Mouse (Mus musculus): Measurements from ENCODE around the gene Tff1. TPM values are rescaled to one million over a fixed set of nuclear protein-coding genes. Genes with fewer than 3 reads are reported as not detected.

Tff1 gene
- total RNA-seq (2014; fragmentation: Nextera tagmentation) (not detected in 2 replicates), total RNA-seq (2017) (not detected in 2 replicates)

- no peak for ATAC-seq (replicated peaks; ENCODE audit: low FRiP score, low TSS enrichment, poor library complexity, severe bottlenecking)
Measured at GRCm38 (mm10) chr17:31165127-31165526, at the start of gene Tff1. TSS of gene Tff1 (minus strand) at chr17:31165277.

GRCm38 (mm10) chr17:31211881-31212280 is 46.8 kb upstream of the Tff1 start:
- no peak for ATAC-seq (replicated peaks; ENCODE audit: low FRiP score, low TSS enrichment, poor library complexity, severe bottlenecking)

DNA sequence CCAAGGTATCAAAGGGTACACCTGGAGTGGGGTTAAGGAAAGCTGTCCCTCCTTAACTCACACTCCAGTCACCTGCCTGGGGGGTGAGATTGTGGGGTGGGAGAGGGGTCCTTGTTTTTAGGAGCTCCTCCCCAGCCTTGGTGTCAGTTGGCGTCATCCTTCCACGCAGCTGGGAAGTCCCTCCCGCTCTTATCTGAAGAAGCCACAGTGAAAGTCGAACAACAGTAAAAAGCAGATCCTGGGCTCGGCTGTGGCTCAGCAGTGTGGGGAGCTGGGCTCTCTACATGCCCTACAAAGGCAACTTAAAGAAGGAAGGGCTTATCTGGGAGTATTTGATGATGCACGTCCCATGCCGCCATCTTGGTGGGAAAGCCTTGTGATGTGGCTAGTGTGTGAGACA is 45.2 kb upstream of the Tff1 start:
- ATAC-seq (replicated peaks; ENCODE audit: low FRiP score, low TSS enrichment, poor library complexity, severe bottlenecking), result peak; percentile 81

GRCm38 (mm10) chr17:31209376-31209930 is 44.4 kb upstream of the Tff1 start:
- ATAC-seq (replicated peaks; ENCODE audit: low FRiP score, low TSS enrichment, poor library complexity, severe bottlenecking), result no peak

DNA sequence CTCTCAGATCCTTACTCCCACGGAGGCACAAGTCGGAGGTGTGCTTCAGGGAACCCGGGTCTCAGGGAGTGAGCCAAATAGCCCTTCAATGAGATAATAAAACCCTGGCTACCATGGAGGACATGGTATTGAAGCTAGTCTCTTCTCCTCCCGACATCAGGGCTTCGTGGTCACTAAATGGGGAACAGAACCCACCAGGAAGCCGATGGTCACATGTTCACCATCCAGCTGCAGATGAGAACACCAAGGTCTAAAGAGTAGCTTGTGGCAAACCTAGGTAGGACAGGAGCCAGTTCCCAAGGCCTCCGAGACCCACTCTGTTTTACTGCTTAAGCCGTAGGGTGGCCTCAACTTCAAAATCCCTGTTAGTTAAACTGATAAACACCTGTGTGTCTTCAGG is 43.6 kb upstream of the Tff1 start:
- ATAC-seq (replicated peaks; ENCODE audit: low FRiP score, low TSS enrichment, poor library complexity, severe bottlenecking), result no peak

DNA sequence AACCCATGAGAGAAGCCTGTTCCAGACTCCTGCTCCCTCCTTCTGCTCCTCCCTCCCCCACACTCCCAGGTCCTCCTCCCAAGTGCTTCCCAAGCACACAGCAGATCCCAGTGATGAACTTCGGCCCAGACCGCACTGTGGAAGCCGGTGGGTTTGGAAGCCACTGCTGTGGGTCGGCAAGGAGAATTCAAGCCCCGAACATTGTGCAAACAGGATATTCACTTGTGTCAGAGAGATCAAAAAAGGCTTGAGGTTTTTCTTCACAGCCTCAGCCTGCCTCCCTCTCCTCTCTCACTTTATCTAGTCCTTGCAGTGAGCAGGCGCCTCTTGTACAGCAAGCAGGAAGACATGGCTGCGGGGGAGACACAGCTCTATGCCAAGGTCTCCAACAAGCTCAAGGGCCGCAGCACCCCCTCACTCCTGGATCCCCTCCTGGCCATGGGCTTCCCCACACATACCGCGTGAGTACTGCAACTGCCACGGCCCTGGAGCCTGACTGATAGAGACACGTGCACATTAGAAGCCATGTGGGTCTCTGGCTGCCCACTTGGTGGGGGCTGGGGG is 42.8 kb upstream of the Tff1 start, which contains the start of gene Ubash3a:
Gene Ubash3a, plus strand, starts transcription at position 103 of the 564 bp plus-strand sequence.
- peak; percentile 77 for ATAC-seq (replicated peaks; ENCODE audit: low FRiP score, low TSS enrichment, poor library complexity, severe bottlenecking)

DNA sequence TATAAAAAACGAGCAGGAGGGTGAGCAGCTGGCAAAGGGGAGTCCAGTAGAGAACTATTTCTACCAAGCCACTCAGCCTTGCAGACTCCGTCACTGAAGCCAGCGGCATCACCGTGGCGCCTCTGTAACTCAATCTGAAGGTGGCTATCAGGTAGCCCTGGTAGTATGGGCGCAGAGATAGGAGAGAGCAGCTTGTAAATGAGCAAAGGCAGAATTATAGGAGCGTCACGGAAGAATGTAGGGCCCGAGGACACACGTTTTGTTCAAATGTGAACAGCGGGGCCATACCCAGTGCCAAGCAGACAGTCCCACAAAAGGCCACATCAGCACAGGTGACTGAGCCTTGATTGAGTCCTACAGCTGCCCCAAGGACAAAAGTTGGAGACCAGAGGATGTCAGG is 33.8 kb upstream of the Tff1 start, which contains the start of gene Tmprss3:
Gene Tmprss3, minus strand, starts transcription at position 101 of the 400 bp plus-strand sequence.
- no peak for ATAC-seq (replicated peaks; ENCODE audit: low FRiP score, low TSS enrichment, poor library complexity, severe bottlenecking)

- no peak for ATAC-seq (replicated peaks; ENCODE audit: low FRiP score, low TSS enrichment, poor library complexity, severe bottlenecking)
Measured at GRCm38 (mm10) chr17:31196283-31196682, 31.2 kb upstream of the Tff1 start.

DNA sequence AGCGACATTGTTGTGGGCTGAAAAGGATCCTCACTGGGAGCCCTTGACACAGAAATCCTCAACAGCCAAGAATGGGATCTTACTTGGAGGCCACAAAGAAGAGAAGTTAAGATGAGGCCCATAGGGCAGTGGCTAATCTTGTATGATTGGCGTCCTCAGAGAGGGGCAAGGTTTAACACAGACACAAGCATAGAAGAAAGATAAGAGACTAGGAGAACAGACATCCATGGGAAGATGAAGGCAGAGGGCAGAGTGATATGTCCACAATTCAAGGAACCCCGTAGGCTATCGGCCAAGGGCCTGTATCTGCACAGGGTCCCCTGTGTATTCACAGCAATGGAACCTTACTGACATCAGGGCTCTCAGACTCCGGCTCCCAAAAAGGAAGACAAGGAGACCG is 30.1 kb upstream of the Tff1 start:
- peak; percentile 63 for ATAC-seq (replicated peaks; ENCODE audit: low FRiP score, low TSS enrichment, poor library complexity, severe bottlenecking)

DNA sequence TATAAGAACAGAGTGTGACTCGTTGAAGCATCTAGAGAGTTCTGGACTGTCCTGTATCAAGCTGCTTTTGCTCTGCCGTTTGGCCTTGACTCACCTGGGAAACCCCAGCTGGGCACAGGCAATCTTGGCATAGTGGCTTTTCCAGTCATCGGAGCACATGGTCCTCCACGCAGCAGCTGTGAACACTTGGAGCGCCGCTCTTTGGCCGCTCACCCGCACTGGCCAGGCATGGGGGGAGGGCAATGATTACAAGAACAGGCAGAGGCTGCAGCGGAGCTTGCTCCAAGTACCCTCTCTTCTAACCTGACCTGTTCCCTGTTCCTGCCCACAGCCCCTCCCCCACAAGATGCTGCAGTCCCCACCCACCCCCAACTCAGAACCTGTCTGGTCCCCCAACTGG is 28.3 kb upstream of the Tff1 start:
- no peak for ATAC-seq (replicated peaks; ENCODE audit: low FRiP score, low TSS enrichment, poor library complexity, severe bottlenecking)

GRCm38 (mm10) chr17:31192663-31193062 is 27.6 kb upstream of the Tff1 start:
- ATAC-seq (replicated peaks; ENCODE audit: low FRiP score, low TSS enrichment, poor library complexity, severe bottlenecking), result no peak

DNA sequence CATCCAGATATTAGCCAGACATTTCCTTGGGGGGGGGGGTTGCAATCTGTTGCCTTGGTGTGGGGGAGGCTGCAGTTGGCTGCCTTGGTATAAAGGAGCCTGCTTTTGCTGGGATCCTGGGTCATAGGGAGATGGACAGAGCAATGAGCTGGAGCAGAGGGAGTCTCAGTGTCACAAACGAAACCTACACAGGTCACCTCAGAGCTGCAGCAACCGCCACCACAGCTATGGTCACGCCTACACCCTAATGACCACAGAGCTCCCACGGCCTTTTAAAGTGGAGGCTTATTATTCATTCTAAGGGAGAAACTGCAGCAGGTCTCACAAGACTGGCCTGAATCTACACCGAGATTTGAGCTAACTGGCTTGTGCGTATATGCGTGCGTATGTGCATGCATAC is 26.7 kb upstream of the Tff1 start:
- no peak for ATAC-seq (replicated peaks; ENCODE audit: low FRiP score, low TSS enrichment, poor library complexity, severe bottlenecking)

- peak; percentile 89 for ATAC-seq (replicated peaks; ENCODE audit: low FRiP score, low TSS enrichment, poor library complexity, severe bottlenecking)
Measured at GRCm38 (mm10) chr17:31187370-31187769, 22.3 kb upstream of the Tff1 start.

DNA sequence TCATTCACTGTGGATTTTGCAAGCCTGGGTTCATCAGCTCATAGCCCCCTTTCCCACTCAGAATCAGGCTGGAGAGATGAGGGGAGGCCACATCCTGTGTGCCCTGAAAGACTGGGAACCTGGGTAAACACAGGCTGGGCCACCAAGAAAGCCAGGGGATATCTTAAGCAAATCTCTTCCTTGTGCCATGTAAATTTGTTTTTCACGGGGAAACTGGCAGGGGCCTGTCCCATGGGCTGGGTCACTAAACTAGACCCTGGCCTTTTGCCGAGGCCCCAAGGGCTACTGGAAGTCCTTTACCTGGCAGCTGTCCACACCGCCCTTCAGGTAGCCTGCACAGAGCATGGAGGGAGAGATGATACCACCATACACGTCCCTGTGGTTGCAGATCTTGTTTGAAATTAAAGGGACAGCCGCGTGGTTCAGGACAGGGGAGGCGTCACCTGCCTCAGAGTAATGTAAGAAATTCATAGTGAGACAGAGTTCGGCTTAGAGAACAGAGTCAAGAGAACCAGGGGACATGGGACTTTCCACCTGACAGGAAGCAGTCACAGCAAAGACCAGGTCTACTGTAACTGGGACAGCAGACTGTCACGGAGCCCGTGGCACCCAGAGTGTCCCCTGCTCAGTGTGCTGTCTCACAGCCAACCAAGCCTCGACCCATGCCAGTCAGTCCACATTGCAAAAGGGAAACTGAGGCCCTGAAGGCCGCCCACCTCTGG is 19.4 kb upstream of the Tff1 start:
- ATAC-seq (replicated peaks; ENCODE audit: low FRiP score, low TSS enrichment, poor library complexity, severe bottlenecking), result no peak

DNA sequence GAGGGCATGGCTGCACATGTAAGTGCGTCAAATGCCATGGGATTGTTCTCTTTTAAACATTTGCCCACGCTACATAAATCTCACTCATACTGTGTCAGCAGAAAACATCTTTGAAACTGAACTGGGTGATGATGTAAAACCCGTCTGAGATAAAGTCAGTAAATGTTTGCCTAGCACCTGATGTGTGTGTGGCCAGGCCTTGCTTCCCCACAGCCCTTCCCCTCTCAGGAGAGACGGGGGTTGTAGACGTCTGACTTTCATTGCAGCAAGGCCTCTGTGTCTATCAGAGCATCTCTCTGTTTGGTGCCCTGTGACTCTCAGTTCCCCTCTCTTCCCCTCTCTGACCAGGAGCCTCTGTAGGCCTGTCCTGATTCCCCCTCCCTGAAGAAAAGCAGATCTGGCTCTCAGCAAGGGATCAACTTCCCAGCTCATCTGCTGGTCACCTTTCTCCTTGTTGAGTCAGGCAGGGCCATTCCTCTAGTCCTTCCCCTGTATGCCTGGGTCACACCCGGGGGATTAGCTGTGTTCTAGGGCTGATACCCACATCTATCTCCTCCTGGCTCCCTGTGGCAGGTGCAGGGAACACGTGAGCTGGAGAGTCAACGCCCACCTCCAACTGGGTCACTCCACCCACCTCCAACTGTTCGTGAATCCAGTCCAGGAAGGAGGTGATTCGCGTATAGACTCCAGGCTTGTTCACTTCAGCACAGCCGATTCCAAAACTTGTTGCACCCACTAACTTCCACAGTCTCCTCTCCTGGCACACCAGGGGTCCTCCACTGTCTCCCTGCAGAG is 18.3 kb upstream of the Tff1 start:
- ATAC-seq (replicated peaks; ENCODE audit: low FRiP score, low TSS enrichment, poor library complexity, severe bottlenecking), result no peak

GRCm38 (mm10) chr17:31181490-31181889 is 16.4 kb upstream of the Tff1 start:
- no peak for ATAC-seq (replicated peaks; ENCODE audit: low FRiP score, low TSS enrichment, poor library complexity, severe bottlenecking)

DNA sequence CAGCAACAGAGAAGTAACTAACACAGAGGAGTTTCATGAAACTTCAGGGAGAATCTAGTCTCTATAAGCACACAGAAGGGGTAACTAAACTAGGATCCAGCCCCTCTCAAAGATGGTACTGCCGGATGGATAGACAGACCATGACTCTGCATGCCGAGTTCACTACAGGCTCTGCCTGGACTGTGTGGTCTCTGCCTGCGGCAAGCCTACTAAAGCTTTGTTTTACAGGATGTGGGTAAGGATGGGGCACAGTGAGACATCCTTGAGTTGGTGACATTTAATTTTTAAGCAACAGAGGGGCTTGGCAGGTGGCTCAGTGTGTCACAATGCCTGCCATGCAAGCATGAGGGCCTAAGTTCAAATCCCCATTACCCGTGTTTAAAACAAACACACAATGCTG is 11.2 kb upstream of the Tff1 start:
- ATAC-seq (replicated peaks; ENCODE audit: low FRiP score, low TSS enrichment, poor library complexity, severe bottlenecking), result no peak

DNA sequence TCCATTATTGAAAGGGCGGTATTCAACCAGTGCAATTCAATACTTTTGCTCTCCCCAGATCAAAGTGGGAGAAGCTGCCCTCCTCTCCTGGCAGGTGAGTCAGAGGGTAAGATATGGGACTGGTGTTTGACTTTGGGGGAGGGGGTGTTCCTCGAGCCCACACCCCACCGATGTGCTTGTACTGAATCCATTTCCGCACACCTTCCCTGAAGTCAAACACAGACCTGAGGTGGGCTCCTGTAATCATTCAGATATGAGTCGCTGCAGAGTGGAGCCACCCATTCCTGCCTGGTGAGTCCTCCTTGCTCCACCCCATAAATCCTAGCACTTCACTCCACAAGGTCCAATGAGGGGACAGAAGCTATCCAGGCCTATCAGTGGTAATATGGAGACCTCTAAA is 4.7 kb upstream of the Tff1 start:
- no peak for ATAC-seq (replicated peaks; ENCODE audit: low FRiP score, low TSS enrichment, poor library complexity, severe bottlenecking)

GRCm38 (mm10) chr17:31163821-31164220 is 1.3 kb downstream of the Tff1 start:
- no peak for ATAC-seq (replicated peaks; ENCODE audit: low FRiP score, low TSS enrichment, poor library complexity, severe bottlenecking)

- no peak for ATAC-seq (replicated peaks; ENCODE audit: low FRiP score, low TSS enrichment, poor library complexity, severe bottlenecking)
Measured at GRCm38 (mm10) chr17:31162607-31163006, 2.5 kb downstream of the Tff1 start.

Data from megakaryocyte-erythroid progenitor cell, adult 5-6 weeks (primary cell).